Mouse (Mus musculus) adrenal gland, postnatal 4 days (tissue): ENCODE results near the gene Kazn. TPM values are rescaled to one million over a fixed set of nuclear protein-coding genes. Genes with fewer than 3 reads are reported as not detected.

Source experiments
- DNase-seq, 2 experiments: peaks; one replicate each; pipeline ENCODE4 v3.0.0; 2021 to 2022; ENCODE audit warnings: low spot score in 2 of 2, mixed read lengths in 2 of 2
- total RNA-seq, 2 experiments: library from RNA; stranded (reverse); gene quantifications; 2 replicates each; pipeline ENCODE4 v1.2.3; 2021

The Kazn gene
- total RNA-seq, 2 experiments from 2014 or later = 40.7 to 42.6 TPM

GRCm38 (mm10) chr4:142196626-142197025 is 42.6 kb downstream of the Kazn start:
- no peak for DNase-seq

- no peak for DNase-seq
Observed at GRCm38 (mm10) chr4:142193780-142194179, 45.4 kb downstream of the Kazn start.

GRCm38 (mm10) chr4:142193151-142193578 is 46.0 kb downstream of the Kazn start:
- no peak for DNase-seq

- no peak for DNase-seq
Observed at GRCm38 (mm10) chr4:142189960-142190359, 49.2 kb downstream of the Kazn start.

GRCm38 (mm10) chr4:142188501-142188900 is 50.7 kb downstream of the Kazn start:
- DNase-seq = no peak

GRCm38 (mm10) chr4:142186155-142186554 is 53.0 kb downstream of the Kazn start:
- DNase-seq = no peak

- DNase-seq = no peak
Observed at GRCm38 (mm10) chr4:142185533-142185900, 53.7 kb downstream of the Kazn start.

- DNase-seq = no peak
Observed at GRCm38 (mm10) chr4:142184852-142185532, 54.2 kb downstream of the Kazn start.

- DNase-seq = no peak
Observed at GRCm38 (mm10) chr4:142183591-142183990, 55.6 kb downstream of the Kazn start.

GRCm38 (mm10) chr4:142183015-142183414 is 56.2 kb downstream of the Kazn start:
- DNase-seq = no peak

- no peak for DNase-seq
Observed at GRCm38 (mm10) chr4:142181646-142182045, 57.6 kb downstream of the Kazn start.

- DNase-seq = no peak
Observed at GRCm38 (mm10) chr4:142180874-142181273, 58.3 kb downstream of the Kazn start.

GRCm38 (mm10) chr4:142180289-142180688 is 58.9 kb downstream of the Kazn start:
- DNase-seq = peak in 1 of 2 experiments; percentile 63

- DNase-seq = peak; percentile 71 to 84
Observed at GRCm38 (mm10) chr4:142179531-142179930, 59.7 kb downstream of the Kazn start.

GRCm38 (mm10) chr4:142176732-142177131 is 62.5 kb downstream of the Kazn start:
- no peak for DNase-seq

GRCm38 (mm10) chr4:142173981-142174485 is 65.2 kb downstream of the Kazn start:
- no peak for DNase-seq

GRCm38 (mm10) chr4:142172942-142173341 is 66.3 kb downstream of the Kazn start:
- DNase-seq = no peak

GRCm38 (mm10) chr4:142171788-142172497 is 67.3 kb downstream of the Kazn start:
- no peak for DNase-seq

- DNase-seq = no peak
Observed at GRCm38 (mm10) chr4:142170882-142171768, 68.1 kb downstream of the Kazn start.

GRCm38 (mm10) chr4:142169636-142170035 is 69.6 kb downstream of the Kazn start:
- no peak for DNase-seq

- no peak for DNase-seq
Observed at GRCm38 (mm10) chr4:142168352-142168751, 70.8 kb downstream of the Kazn start.
